Mouse (Mus musculus) small intestine, adult 2 months (tissue): ENCODE data around the gene Ubqln4.

Experiments used
- CTCF ChIP-seq: fragments of 200-500 bp; IDR thresholded peaks from 2 replicates; pipeline ENCODE4 v1.5.1; 2012; ENCODE audit warnings: low read depth, mild to moderate bottlenecking, control low read depth, inconsistent platforms, low read length, moderate library complexity, mixed read lengths; ENCODE audit not compliant: insufficient replicate concordance, insufficient read length; ENCODE audit errors: extremely low read depth
- POLR2A ChIP-seq: fragments of 200-500 bp; IDR thresholded peaks from 2 replicates; pipeline ENCODE4 v1.6.1; 2012; ENCODE audit warnings: low read depth, mild to moderate bottlenecking, control low read depth, inconsistent platforms, low read length, moderate library complexity

GRCm38 (mm10) chr3:88527565-88527964 is 26.0 kb upstream of the Ubqln4 start:
- TF ChIP-seq CTCF (no peak), POLR2A (no peak)
